Mouse (Mus musculus) layer of hippocampus, postnatal 14 days (tissue): ENCODE measurements at regions not wholly inside any gene's neighbourhood (a gene's known extent, or its start where the extent isn't known, plus 50 kb on each side); places are given as distances from the start of the nearest gene placed in this dataset.

Experiments
- DNase-seq, 2 experiments: peaks; one replicate each; pipeline ENCODE4 v3.0.0; 2021 to 2022; ENCODE audit warnings: low spot score in 2 of 2, mixed read lengths in 1 of 2

GRCm38 (mm10) chr3:78077822-78078221 is 1208.5 kb downstream of the Rapgef2 start:
- no peak for DNase-seq

GRCm38 (mm10) chr3:78077275-78077674 is 1209.0 kb downstream of the Rapgef2 start:
- DNase-seq = no peak

GRCm38 (mm10) chr3:78073040-78073439 is 1213.3 kb downstream of the Rapgef2 start:
- DNase-seq = no peak

- DNase-seq = no peak
These were observed 1219.1 kb downstream of the Rapgef2 start for GRCm38 (mm10) chr3:78067113-78067639.

GRCm38 (mm10) chr3:78066336-78066735 is 1220.0 kb downstream of the Rapgef2 start:
- DNase-seq = no peak

- DNase-seq = no peak
These were observed 1223.8 kb downstream of the Rapgef2 start for GRCm38 (mm10) chr3:78062549-78062948.

- peak in 1 of 2 experiments; percentile 42 for DNase-seq
These were observed 1226.3 kb downstream of the Rapgef2 start for GRCm38 (mm10) chr3:78059826-78060591.
